Mouse (Mus musculus) kidney, adult 11 months (tissue): ENCODE results near the gene Gm1123.

Source experiments
- DNase-seq: peaks from one replicate; pipeline ENCODE4 v3.0.0; 2022

Gene Gm1123

GRCm38 (mm10) chr9:99035575-99035974 lies at the start of gene Gm1123:
Gene Gm1123 (minus strand): TSS chr9:99035715.
- no peak for DNase-seq

- no peak for DNase-seq
These were observed 46.2 kb upstream of the Gm1123 start for GRCm38 (mm10) chr9:99081718-99082117.

GRCm38 (mm10) chr9:99081308-99081707 lies 45.8 kb upstream of the Gm1123 start:
- no peak for DNase-seq

- no peak for DNase-seq
These were observed 45.1 kb upstream of the Gm1123 start for GRCm38 (mm10) chr9:99080657-99081056.

- no peak for DNase-seq
These were observed 38.9 kb upstream of the Gm1123 start for GRCm38 (mm10) chr9:99074462-99074861.

GRCm38 (mm10) chr9:99072538-99072937 lies 37.0 kb upstream of the Gm1123 start:
- no peak for DNase-seq

GRCm38 (mm10) chr9:99065311-99065710 lies 29.8 kb upstream of the Gm1123 start:
- DNase-seq: no peak

- DNase-seq: no peak
These were observed 28.7 kb upstream of the Gm1123 start for GRCm38 (mm10) chr9:99064216-99064615.

- DNase-seq: peak; percentile 54
These were observed 27.0 kb upstream of the Gm1123 start for GRCm38 (mm10) chr9:99062544-99062943.

GRCm38 (mm10) chr9:99057751-99058150 lies 22.2 kb upstream of the Gm1123 start:
- no peak for DNase-seq

- DNase-seq: no peak
These were observed 14.2 kb upstream of the Gm1123 start for GRCm38 (mm10) chr9:99049760-99050159.

GRCm38 (mm10) chr9:99048724-99049250 lies 13.3 kb upstream of the Gm1123 start:
- no peak for DNase-seq

- no peak for DNase-seq
These were observed 9.2 kb upstream of the Gm1123 start for GRCm38 (mm10) chr9:99044761-99045160.

- no peak for DNase-seq
These were observed 7.1 kb upstream of the Gm1123 start for GRCm38 (mm10) chr9:99042641-99043040.

GRCm38 (mm10) chr9:99041994-99042393 lies 6.5 kb upstream of the Gm1123 start:
- DNase-seq: no peak

- no peak for DNase-seq
These were observed 1.4 kb downstream of the Gm1123 start for GRCm38 (mm10) chr9:99034111-99034510.

- no peak for DNase-seq
These were observed 3.5 kb downstream of the Gm1123 start for GRCm38 (mm10) chr9:99032031-99032430.

- DNase-seq: no peak
These were observed 13.8 kb downstream of the Gm1123 start for GRCm38 (mm10) chr9:99021751-99022150.

GRCm38 (mm10) chr9:99021166-99021565 lies 14.3 kb downstream of the Gm1123 start:
- DNase-seq: no peak

GRCm38 (mm10) chr9:99017679-99018078 lies 17.8 kb downstream of the Gm1123 start:
- peak; percentile 48 for DNase-seq

GRCm38 (mm10) chr9:99016759-99017158 lies 18.8 kb downstream of the Gm1123 start:
- DNase-seq: no peak

- DNase-seq: no peak
These were observed 19.2 kb downstream of the Gm1123 start for GRCm38 (mm10) chr9:99016301-99016700.

GRCm38 (mm10) chr9:99009898-99010199 lies 25.7 kb downstream of the Gm1123 start:
- DNase-seq: no peak

GRCm38 (mm10) chr9:99009069-99009897 lies 26.2 kb downstream of the Gm1123 start:
- no peak for DNase-seq

GRCm38 (mm10) chr9:99001326-99001725 lies 34.2 kb downstream of the Gm1123 start:
- no peak for DNase-seq
